Mouse (Mus musculus) liver, embryonic 11.5 days (tissue): Measurements from ENCODE around the gene Gdf7. TPM values are rescaled to one million over a fixed set of nuclear protein-coding genes. Genes with fewer than 3 reads are reported as not detected.

Experiments
- ATAC-seq: fragments of 200-750 bp; cut with Nextera tagmentation; replicated peaks from 2 replicates; pipeline ENCODE4 v1.8.0; 2017; ENCODE audit warnings: moderate number of reproducible peaks, mild to moderate bottlenecking, moderate TSS enrichment, moderate library complexity; ENCODE audit not compliant: low FRiP score
- DNase-seq: peaks from one replicate; pipeline ENCODE4 v3.0.0-alpha.2; 2017; ENCODE audit warnings: low spot score
- H3K27ac ChIP-seq: fragments of 300-500 bp; sonication (generic); 2 replicates; pipeline ENCODE4 v1.5.1; 2014; ENCODE audit warnings: mild to moderate bottlenecking, low read depth, low read length, control low read depth
- H3K27me3 ChIP-seq: fragments of 300-500 bp; sonication (generic); replicated peaks from 2 replicates; pipeline ENCODE4 v1.6.1; 2014; ENCODE audit warnings: low read length, mixed read lengths; ENCODE audit not compliant: control insufficient read depth, insufficient read depth
- H3K36me3 ChIP-seq: fragments of 300-500 bp; sonication (generic); 2 replicates; pipeline ENCODE4 v1.6.1; 2014; ENCODE audit warnings: mild to moderate bottlenecking, low read length, moderate library complexity, mixed read lengths; ENCODE audit not compliant: control insufficient read depth, insufficient read depth
- H3K4me1 ChIP-seq: fragments of 300-500 bp; sonication (generic); replicated peaks from 2 replicates; pipeline ENCODE4 v1.6.1; 2014; ENCODE audit warnings: low read length, mixed read lengths; ENCODE audit not compliant: control insufficient read depth, insufficient read depth
- H3K4me2 ChIP-seq: fragments of 300-500 bp; sonication (generic); 2 replicates; pipeline ENCODE4 v1.6.1; 2014; ENCODE audit warnings: mild to moderate bottlenecking, control low read depth, moderate library complexity
- H3K4me3 ChIP-seq: fragments of 300-500 bp; sonication (generic); 2 replicates; pipeline ENCODE4 v1.5.1; 2014; ENCODE audit warnings: low read depth, low read length, control low read depth
- H3K9ac ChIP-seq: fragments of 300-500 bp; sonication (generic); 2 replicates; pipeline ENCODE4 v1.6.1; 2014; ENCODE audit warnings: low read depth, low read length, control low read depth
- H3K9me3 ChIP-seq: fragments of 300-500 bp; sonication (generic); 2 replicates; pipeline ENCODE4 v1.6.1; 2016; ENCODE audit warnings: low read length, inconsistent platforms, mixed read lengths; ENCODE audit not compliant: control insufficient read depth
- WGBS: fragments of 180-500 bp; shearing (Covaris S2); extraction: QIAGEN DNeasy Blood & Tissue Kit; methylation state at CpG from one replicate; pipeline ENCODE4 v1.1.7; 2014; 5-methylcytosine and 5-hydroxymethylcytosine counted together
- polyA plus RNA-seq: library from polyadenylated mRNA; unstranded; fragments of >200 nt; fragmentation: Nextera tagmentation; extraction: Ambion mirVana; gene quantifications from 2 replicates; pipeline ENCODE4 v1.2.1, GENCODE M21; 2014

Gene Gdf7
- polyA plus RNA-seq, 1 experiment from 2014 or later: not detected

- ATAC-seq (no peak; the same call in 1 of the 2 replicates), DNase-seq (no peak)
- Histone ChIP-seq H3K9ac (no peak overlapping the region), H3K4me2 (no peak overlapping the region), H3K36me3 (peaks cover 8% of the 10 kb centered on the region; the same call in 1 of the 2 replicates), H3K4me3 (no peak overlapping the region), H3K27me3 (no peaks in the 10 kb centered on the region), H3K9me3 (no peaks in the 10 kb centered on the region), H3K4me1 (no peaks in the 10 kb centered on the region), H3K27ac (no peak overlapping the region)
- WGBS: 75% methylated on average over 13 of the region's 13 CpGs
These were observed 38.0 kb upstream of the Gdf7 start for GRCm38 (mm10) chr12:8339591-8340319.

- no peak overlapping the region for H3K4me2 ChIP-seq
- ATAC-seq: no peak
- H3K36me3 ChIP-seq: peaks cover 8% of the 10 kb centered on the region; the same call in 1 of the 2 replicates
- no peak for DNase-seq
- no peak overlapping the region for H3K9ac ChIP-seq
- no peaks in the 10 kb centered on the region for H3K9me3 ChIP-seq
- WGBS: 85% methylated on average over 8 of the region's 8 CpGs
- H3K27ac ChIP-seq: no peak overlapping the region
- H3K4me3 ChIP-seq: no peak overlapping the region
- no peaks in the 10 kb centered on the region for H3K27me3 ChIP-seq
- no peaks in the 10 kb centered on the region for H3K4me1 ChIP-seq
These were observed 37.2 kb upstream of the Gdf7 start for GRCm38 (mm10) chr12:8338918-8339317.

GRCm38 (mm10) chr12:8338491-8338890, 36.7 kb upstream of the Gdf7 start:
- no peak overlapping the region for H3K4me2 ChIP-seq

GRCm38 (mm10) chr12:8337286-8338060, 35.7 kb upstream of the Gdf7 start:
- 76% methylated on average over 12 of the region's 12 CpGs for WGBS
- no peak for ATAC-seq
- Histone ChIP-seq H3K36me3 (peaks cover 8% of the 10 kb centered on the region; the same call in 1 of the 2 replicates), H3K4me2 (no peak overlapping the region), H3K27ac (no peak overlapping the region), H3K9ac (no peak overlapping the region), H3K9me3 (no peaks in the 10 kb centered on the region), H3K4me1 (no peaks in the 10 kb centered on the region), H3K27me3 (no peaks in the 10 kb centered on the region), H3K4me3 (no peak overlapping the region)
- DNase-seq: no peak

More at GRCm38 (mm10) chr12:8338491-8338890, 36.7 kb upstream of the Gdf7 start:
- no peaks in the 10 kb centered on the region for H3K4me1 ChIP-seq
- DNase-seq (no peak), ATAC-seq (no peak)
- H3K36me3 ChIP-seq: peaks cover 8% of the 10 kb centered on the region; the same call in 1 of the 2 replicates
- H3K27ac ChIP-seq: no peak overlapping the region
- H3K4me3 ChIP-seq: no peak overlapping the region
- no peaks in the 10 kb centered on the region for H3K9me3 ChIP-seq
- no peak overlapping the region for H3K9ac ChIP-seq
- H3K27me3 ChIP-seq: no peaks in the 10 kb centered on the region
- 75% methylated on average over 4 of the region's 4 CpGs for WGBS

- Histone ChIP-seq H3K27me3 (no peaks in the 10 kb centered on the region), H3K9me3 (no peaks in the 10 kb centered on the region), H3K4me1 (no peaks in the 10 kb centered on the region), H3K36me3 (0 out of 2 replicates have a peak, but pooled peaks cover 4% of the 10 kb centered on the region), H3K27ac (no peak overlapping the region), H3K4me3 (no peak overlapping the region), H3K4me2 (no peak overlapping the region), H3K9ac (no peak overlapping the region)
- WGBS: 83% methylated on average over 10 of the region's 10 CpGs
- DNase-seq (no peak), ATAC-seq (no peak)
These were observed 35.0 kb upstream of the Gdf7 start for GRCm38 (mm10) chr12:8336601-8337285.

- Histone ChIP-seq H3K9me3 (no peaks in the 10 kb centered on the region), H3K27me3 (no peaks in the 10 kb centered on the region), H3K4me3 (no peak overlapping the region), H3K4me2 (no peak overlapping the region), H3K9ac (no peak overlapping the region), H3K27ac (no peak overlapping the region), H3K4me1 (no peaks in the 10 kb centered on the region), H3K36me3 (0 out of 2 replicates have a peak, but pooled peaks cover 4% of the 10 kb centered on the region)
- ATAC-seq (no peak), DNase-seq (no peak)
- 85% methylated on average over 2 of the region's 2 CpGs for WGBS
These were observed 33.7 kb upstream of the Gdf7 start for GRCm38 (mm10) chr12:8335503-8335902.

- no peak for ATAC-seq
- Histone ChIP-seq H3K4me1 (no peaks in the 10 kb centered on the region), H3K9ac (no peak overlapping the region)
These were observed 32.5 kb upstream of the Gdf7 start for GRCm38 (mm10) chr12:8334261-8334660.

GRCm38 (mm10) chr12:8333617-8334016, 31.9 kb upstream of the Gdf7 start:
- no peak overlapping the region for H3K4me2 ChIP-seq
- no peaks in the 10 kb centered on the region for H3K27me3 ChIP-seq
- DNase-seq (no peak), ATAC-seq (0 out of 2 replicates have a peak, but pooled peaks have one; percentile 24)
- H3K9ac ChIP-seq: no peak overlapping the region
- no peak overlapping the region for H3K27ac ChIP-seq
- no peaks in the 10 kb centered on the region for H3K4me1 ChIP-seq
- 64% methylated on average over 8 of the region's 8 CpGs for WGBS
- H3K4me3 ChIP-seq: no peak overlapping the region
- 0 out of 2 replicates have a peak, but pooled peaks cover 6% of the 10 kb centered on the region for H3K36me3 ChIP-seq
- no peaks in the 10 kb centered on the region for H3K9me3 ChIP-seq

More at GRCm38 (mm10) chr12:8334261-8334660, 32.5 kb upstream of the Gdf7 start:
- Histone ChIP-seq H3K9me3 (no peaks in the 10 kb centered on the region), H3K4me2 (no peak overlapping the region), H3K27me3 (no peaks in the 10 kb centered on the region), H3K4me3 (no peak overlapping the region), H3K27ac (no peak overlapping the region), H3K36me3 (0 out of 2 replicates have a peak, but pooled peaks cover 8% of the 10 kb centered on the region)
- WGBS: 95% methylated on average over 4 of the region's 4 CpGs
- no peak for DNase-seq
